Mouse (Mus musculus): ENCODE measurements around the gene Ctsr.
"Not testable (repeated sequence)": the region's sequence is repeated elsewhere in the genome, so short reads cannot be mapped to it uniquely, and the experiment has no call there.

Ctsr gene

DNA sequence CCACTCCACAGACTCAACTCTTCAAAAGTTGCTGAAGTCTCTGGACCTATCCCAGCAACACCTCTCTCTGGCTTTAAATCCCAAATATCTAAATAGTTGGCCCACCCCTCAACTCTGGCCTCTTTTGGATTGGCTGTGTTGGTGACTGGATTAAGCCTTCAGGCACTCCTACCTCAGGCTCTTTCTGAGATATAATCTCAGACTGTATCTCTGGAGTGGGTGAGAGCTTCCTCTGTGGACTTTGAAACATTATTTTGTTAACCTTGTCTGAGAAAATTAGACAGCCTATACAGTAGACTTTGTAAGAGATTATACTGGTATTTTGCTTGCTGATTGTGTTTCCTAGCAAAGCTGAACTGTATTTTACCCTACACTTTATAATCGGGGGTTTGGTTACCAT, at the start of gene Ctsr:
TSS of gene Ctsr (minus strand) at position 101 of the 400 bp plus-strand sequence.
- DNase-seq (ENCODE audit: low spot score) = no peak

DNA sequence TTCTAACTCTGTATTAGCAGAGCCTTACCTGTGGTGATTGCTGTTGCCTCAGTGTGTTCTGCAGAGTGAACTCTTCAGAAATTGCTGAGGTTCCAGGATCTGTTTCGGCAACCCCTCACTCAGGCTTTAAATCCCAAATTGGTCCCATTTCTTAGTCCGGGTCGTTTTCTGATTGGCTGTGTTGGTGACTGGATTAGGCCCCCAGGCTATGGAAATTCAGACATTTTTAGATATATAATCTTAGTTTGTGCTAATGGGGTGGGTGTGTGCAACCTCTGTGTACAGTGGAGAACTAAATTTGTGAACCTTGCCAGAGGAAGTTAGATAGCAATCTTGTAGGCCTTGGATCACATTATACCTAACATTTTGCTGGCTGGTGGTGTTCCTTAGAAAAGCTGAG, 39.3 kb upstream of the Ctsr start, which contains the start of gene Cts6:
TSS of gene Cts6 (minus strand) at position 101 of the 400 bp plus-strand sequence.
- DNase-seq (ENCODE audit: low spot score) = no peak

DNA sequence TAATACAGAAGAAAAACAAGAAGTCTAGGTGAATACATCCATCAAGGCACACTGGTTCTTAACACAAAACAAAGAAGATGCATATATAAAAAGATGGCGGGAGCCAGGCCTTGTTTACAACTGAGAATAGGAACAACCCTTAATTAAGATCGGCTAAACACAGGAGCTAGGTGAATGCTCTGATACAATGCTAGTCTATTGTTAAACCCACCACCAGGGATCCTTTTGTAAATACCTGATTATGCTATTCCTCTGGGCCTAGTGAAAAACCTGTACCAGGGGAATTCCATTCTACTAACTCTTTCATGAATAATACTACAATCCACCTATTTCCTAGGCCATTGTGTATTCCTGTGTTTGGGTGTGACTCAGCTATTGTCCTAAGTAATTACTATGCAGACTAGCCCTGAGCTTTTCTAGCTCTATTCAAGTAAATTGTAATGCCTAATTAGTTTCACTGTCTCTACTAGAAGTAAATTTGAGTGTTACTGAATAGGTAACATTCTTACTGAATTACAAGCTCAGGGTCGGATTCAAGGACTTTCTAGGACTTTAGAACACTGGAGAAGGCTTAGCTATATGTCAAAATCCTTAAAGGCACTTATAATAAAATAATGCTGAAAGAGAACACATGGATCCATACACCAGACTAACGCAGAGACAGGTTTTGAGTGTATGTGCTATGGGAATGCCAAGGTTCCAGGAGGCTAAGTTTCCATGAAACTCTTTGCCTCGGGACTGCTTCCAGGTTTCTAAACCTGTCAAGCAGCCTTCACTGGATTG, 21.3 kb upstream of the Ctsr start:
- DNase-seq (ENCODE audit: low spot score) = not testable (repeated sequence)

DNA sequence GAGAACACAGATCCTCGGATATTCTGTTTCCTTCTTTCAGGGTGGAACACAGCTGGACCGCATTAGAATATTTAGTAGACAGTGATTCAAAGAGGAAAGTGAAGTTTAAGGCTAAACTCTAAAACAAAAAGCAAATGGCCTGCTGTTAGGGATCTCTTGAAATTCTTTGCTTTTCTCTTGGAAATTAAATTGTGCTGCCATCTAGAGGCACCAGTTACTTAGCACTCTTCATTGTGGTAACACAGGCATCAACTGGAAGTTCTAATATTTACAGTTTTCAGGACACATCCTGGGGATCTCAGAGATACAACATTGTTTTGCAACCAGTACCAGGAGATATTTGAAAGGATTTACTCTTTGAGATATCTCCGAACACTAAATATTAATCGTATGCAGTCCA, 566 bp upstream of the Ctsr start:
- no peak for DNase-seq (ENCODE audit: low spot score)

Measured in c-Kit-positive CD71-positive TER-119-positive erythroid progenitor cells, embryonic 14.5 days (primary cell).